Mouse (Mus musculus): ENCODE measurements around the gene Lrrc7. TPM values are rescaled to one million over a fixed set of nuclear protein-coding genes. Genes with fewer than 3 reads are reported as not detected.

Gene Lrrc7
- polyA plus RNA-seq, 1 experiment from 2014 or later = 0.08 TPM

DNA sequence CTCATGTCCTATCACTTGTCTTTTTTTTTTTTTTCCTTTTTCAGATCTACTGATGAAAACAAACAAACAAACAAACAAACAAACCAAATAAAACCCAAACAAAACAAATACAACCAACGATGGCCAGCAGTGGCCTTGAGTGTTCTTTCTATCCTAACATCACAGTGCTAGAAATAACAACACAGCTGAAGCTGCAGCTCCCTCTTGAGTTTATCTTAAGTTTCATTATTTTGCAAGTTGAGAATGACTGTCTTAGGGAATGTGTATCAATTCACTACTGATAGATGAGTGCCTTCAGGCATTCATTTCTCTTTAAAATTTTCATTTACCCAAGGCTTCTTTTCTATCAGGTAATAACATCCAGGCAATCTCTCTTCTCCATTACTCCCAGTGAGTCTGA is 291.1 kb downstream of the Lrrc7 start:
- Histone ChIP-seq H3K27me3 (replicated peaks) (no peaks in the 10 kb centered on the region), H3K27ac (ENCODE audit: poor library complexity, severe bottlenecking) (no peak overlapping the region), H3K4me3 (no peak overlapping the region), H3K36me3 (no peaks in the 10 kb centered on the region), H3K9ac (no peak overlapping the region), H3K9me3 (replicated peaks) (no peaks in the 10 kb centered on the region), H3K4me1 (replicated peaks) (no peaks in the 10 kb centered on the region), H3K4me2 (no peak overlapping the region)
- ATAC-seq (ENCODE audit: insufficient number of reproducible peaks, low FRiP score) = no peak
- WGBS = 42% methylated on average over 1 of the region's 1 CpGs

DNA sequence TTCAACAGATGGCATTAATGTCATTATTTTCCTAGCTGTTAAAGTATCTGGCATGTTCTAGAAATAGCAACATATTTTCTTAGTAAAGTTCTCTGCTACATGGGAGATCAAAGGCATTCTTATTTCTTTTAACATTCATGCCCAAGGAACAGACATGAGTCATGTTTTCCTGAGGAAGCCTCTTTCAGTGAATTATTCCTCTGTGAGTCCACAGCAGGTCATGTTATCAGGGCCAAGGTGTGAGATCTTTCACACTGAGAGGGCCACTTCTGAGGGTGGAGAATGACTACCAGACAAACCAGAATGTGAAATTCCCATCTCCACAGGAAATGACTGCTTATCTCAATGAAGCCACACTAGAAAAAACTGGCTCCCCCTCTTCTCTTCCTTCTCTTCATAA is 309.4 kb downstream of the Lrrc7 start:
- H3K9me3 ChIP-seq (replicated peaks) = no peaks in the 10 kb centered on the region
- H3K27ac ChIP-seq (ENCODE audit: poor library complexity, severe bottlenecking) = no peak overlapping the region
- H3K36me3 ChIP-seq = no peaks in the 10 kb centered on the region
- no peaks in the 10 kb centered on the region for H3K27me3 ChIP-seq (replicated peaks)
- no peak overlapping the region for H3K4me2 ChIP-seq
- H3K4me3 ChIP-seq = no peak overlapping the region
- H3K4me1 ChIP-seq (replicated peaks) = peaks cover 5% of the 10 kb centered on the region; the same call in 1 of the 2 replicates
- ATAC-seq (ENCODE audit: insufficient number of reproducible peaks, low FRiP score) = no peak; the same call in 1 of the 2 replicates
- H3K9ac ChIP-seq = no peak overlapping the region

DNA sequence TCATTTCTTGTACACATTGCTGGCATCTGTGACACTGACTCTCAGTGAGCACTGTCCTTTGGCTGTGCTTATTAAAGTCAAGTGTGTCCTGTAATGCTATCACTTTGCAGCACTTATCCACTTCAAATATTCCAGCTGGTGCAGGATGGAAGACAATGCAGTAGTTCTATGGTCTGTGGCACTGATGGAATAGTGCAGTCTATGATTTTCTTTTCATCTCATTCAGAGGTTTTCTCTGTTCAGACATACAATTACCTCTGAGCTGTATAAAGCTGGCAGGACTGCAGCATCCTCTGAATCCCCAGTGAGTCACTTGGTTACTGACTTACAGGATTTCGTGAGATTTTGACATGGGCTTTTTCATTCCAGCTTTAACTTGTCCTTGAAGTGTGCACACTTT is 314.3 kb downstream of the Lrrc7 start:
- H3K36me3 ChIP-seq = no peaks in the 10 kb centered on the region
- WGBS = 73% methylated on average over 1 of the region's 1 CpGs
- H3K4me3 ChIP-seq = no peak overlapping the region
- no peak for ATAC-seq (ENCODE audit: insufficient number of reproducible peaks, low FRiP score)
- H3K27me3 ChIP-seq (replicated peaks) = no peaks in the 10 kb centered on the region
- no peaks in the 10 kb centered on the region for H3K9me3 ChIP-seq (replicated peaks)
- no peak overlapping the region for H3K9ac ChIP-seq
- H3K4me1 ChIP-seq (replicated peaks) = peaks cover 2% of the 10 kb centered on the region; the same call in 1 of the 2 replicates
- H3K27ac ChIP-seq (ENCODE audit: poor library complexity, severe bottlenecking) = no peak overlapping the region
- no peak overlapping the region for H3K4me2 ChIP-seq

DNA sequence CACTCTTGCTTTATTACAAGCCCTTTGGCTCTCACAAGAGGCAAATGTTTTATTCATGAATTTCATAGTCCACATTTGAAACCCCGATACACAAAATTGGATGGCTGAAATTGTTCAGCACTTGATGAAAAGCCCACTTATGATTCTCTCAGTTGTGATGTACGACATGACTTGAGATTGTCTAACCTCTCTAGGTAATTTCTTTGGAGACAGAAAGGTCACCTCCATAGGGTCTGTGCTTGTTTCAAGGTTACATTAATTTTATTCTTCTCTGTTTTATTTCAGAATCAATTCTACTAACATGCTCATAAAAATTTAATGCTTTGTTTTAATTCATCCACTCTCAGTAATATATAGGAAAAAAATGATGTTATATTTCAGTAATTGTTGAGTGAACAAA is 351.4 kb downstream of the Lrrc7 start:
- H3K9me3 ChIP-seq (replicated peaks) = no peaks in the 10 kb centered on the region
- H3K27ac ChIP-seq (ENCODE audit: poor library complexity, severe bottlenecking) = no peak overlapping the region
- H3K4me2 ChIP-seq = no peak overlapping the region
- no peak overlapping the region for H3K4me3 ChIP-seq
- H3K27me3 ChIP-seq (replicated peaks) = no peaks in the 10 kb centered on the region
- H3K36me3 ChIP-seq = no peaks in the 10 kb centered on the region
- H3K9ac ChIP-seq = no peak overlapping the region
- no peak for ATAC-seq (ENCODE audit: insufficient number of reproducible peaks, low FRiP score)
- no peaks in the 10 kb centered on the region for H3K4me1 ChIP-seq (replicated peaks)
- WGBS = 68% methylated on average over 2 of the region's 2 CpGs

DNA sequence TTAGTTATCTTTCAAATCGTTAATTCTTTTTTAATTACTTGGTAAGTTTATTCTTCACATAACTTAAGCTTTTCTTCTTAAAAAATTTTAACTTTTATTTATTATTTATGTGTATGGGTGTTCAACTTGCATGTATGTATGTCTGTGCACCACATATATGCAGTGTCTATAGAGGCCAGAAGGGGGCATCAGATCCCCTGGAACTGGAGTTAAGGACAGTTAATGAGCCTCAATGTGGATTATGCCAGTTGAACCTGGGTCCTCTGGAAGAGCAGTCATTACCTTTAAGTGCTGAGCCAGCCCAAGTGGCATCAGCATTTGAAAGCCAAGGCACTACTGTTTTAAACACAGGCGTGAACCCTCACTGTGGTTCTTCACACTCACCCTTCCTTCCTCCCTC is 352.0 kb downstream of the Lrrc7 start:
- ATAC-seq (ENCODE audit: insufficient number of reproducible peaks, low FRiP score) = no peak
- WGBS = 6% methylated on average over 2 of the region's 2 CpGs
- Histone ChIP-seq H3K4me2 (no peak overlapping the region), H3K9ac (no peak overlapping the region), H3K36me3 (no peaks in the 10 kb centered on the region), H3K4me3 (no peak overlapping the region), H3K4me1 (replicated peaks) (no peaks in the 10 kb centered on the region), H3K9me3 (replicated peaks) (no peaks in the 10 kb centered on the region), H3K27me3 (replicated peaks) (no peaks in the 10 kb centered on the region), H3K27ac (ENCODE audit: poor library complexity, severe bottlenecking) (no peak overlapping the region)

DNA sequence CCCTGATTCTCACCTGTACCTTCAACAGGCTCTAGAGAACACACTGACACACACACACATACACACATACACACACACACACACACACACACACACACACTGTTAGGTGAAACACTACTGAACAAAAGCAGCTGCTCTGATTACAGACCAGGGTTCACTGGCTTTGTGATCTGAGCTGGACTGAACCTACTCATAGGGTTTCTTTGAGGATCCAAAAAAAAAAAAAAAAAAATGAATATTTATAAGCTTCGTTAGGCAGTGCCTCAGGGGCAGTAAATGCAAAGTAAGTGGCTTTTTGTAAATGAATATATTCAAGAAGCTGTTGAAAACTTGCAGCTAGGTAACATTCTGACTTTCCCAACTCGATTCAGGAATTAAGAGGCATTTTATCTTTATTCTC is 354.2 kb downstream of the Lrrc7 start:
- WGBS = 47% methylated on average over 2 of the region's 2 CpGs
- H3K36me3 ChIP-seq = no peaks in the 10 kb centered on the region

DNA sequence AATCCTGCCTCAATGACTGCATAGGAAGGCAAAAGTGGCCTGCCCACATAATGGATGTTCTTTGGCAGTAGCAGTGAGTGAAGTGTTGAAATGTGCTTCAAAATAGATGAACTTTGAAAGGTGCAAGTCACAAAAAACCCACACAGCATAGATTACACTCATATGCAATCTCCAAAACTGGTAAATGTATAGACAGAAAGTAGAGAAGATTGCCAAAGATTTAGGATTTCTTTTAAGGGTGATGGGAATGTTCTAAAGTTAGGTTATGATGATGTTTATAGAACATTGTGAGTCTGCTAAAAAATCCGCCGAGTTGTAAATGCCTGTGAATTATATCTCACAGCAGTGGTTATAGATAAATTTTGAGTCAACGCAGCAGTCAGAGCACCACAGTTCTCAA is 359.2 kb downstream of the Lrrc7 start:
- H3K9me3 ChIP-seq (replicated peaks) = no peaks in the 10 kb centered on the region
- no peak for ATAC-seq (ENCODE audit: insufficient number of reproducible peaks, low FRiP score)
- no peak overlapping the region for H3K9ac ChIP-seq
- no peak overlapping the region for H3K4me3 ChIP-seq
- no peaks in the 10 kb centered on the region for H3K4me1 ChIP-seq (replicated peaks)
- no peak overlapping the region for H3K4me2 ChIP-seq
- WGBS = 70% methylated on average over 3 of the region's 3 CpGs
- no peak overlapping the region for H3K27ac ChIP-seq (ENCODE audit: poor library complexity, severe bottlenecking)
- H3K36me3 ChIP-seq = no peaks in the 10 kb centered on the region
- H3K27me3 ChIP-seq (replicated peaks) = no peaks in the 10 kb centered on the region

More for the DNA sequence above, 354.2 kb downstream of the Lrrc7 start:
- Histone ChIP-seq H3K27ac (ENCODE audit: poor library complexity, severe bottlenecking) (no peak overlapping the region), H3K9ac (no peak overlapping the region), H3K4me1 (replicated peaks) (no peaks in the 10 kb centered on the region), H3K9me3 (replicated peaks) (no peaks in the 10 kb centered on the region), H3K27me3 (replicated peaks) (no peaks in the 10 kb centered on the region), H3K4me3 (no peak overlapping the region), H3K4me2 (no peak overlapping the region)
- no peak for ATAC-seq (ENCODE audit: insufficient number of reproducible peaks, low FRiP score)

DNA sequence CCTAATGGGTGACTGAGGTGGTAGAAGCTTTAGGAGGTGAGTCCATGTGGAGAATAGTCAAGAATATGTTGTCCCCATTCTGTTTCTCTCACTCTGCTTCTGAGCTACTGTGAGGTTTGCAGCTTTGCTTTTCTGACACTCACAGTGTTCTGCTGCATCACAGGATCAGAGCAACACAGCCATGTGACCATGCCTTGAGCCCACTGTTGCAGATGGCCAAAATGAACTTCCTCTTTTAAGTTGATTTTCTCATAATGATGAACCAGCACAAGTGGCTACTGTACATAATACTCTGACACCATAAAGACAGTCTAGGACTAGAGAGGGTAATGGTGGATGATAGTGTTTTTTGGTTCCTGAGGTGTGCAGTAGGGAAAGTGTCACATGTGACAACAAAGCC is 366.6 kb downstream of the Lrrc7 start:
- no peak overlapping the region for H3K27ac ChIP-seq (ENCODE audit: poor library complexity, severe bottlenecking)
- H3K4me3 ChIP-seq = no peak overlapping the region
- H3K4me1 ChIP-seq (replicated peaks) = no peaks in the 10 kb centered on the region
- no peaks in the 10 kb centered on the region for H3K36me3 ChIP-seq
- no peaks in the 10 kb centered on the region for H3K27me3 ChIP-seq (replicated peaks)
- H3K9me3 ChIP-seq (replicated peaks) = no peaks in the 10 kb centered on the region
- no peak for ATAC-seq (ENCODE audit: insufficient number of reproducible peaks, low FRiP score)
- H3K9ac ChIP-seq = no peak overlapping the region
- no peak overlapping the region for H3K4me2 ChIP-seq

DNA sequence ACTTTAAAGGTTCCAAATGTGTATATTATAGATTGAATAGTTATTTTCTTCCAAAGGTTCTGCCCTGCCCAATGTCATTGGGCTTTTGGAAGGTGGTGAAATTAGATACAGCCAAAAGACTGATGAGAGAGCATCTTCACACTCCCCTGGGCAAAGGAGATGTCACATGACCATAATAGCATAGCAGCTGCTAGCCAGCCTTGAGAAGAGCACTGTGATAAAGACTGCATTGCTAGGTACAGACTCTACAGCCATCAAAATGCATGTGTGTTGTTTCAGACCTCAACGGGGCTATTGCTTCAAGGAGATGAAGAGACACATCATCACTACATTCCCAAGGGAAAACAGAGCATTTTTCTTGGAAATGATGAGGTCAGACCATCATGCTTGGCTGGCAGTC is 368.8 kb downstream of the Lrrc7 start:
- 54% methylated on average over 1 of the region's 1 CpGs for WGBS
- no peak overlapping the region for H3K9ac ChIP-seq
- H3K4me3 ChIP-seq = no peak overlapping the region
- H3K27ac ChIP-seq (ENCODE audit: poor library complexity, severe bottlenecking) = no peak overlapping the region
- no peaks in the 10 kb centered on the region for H3K27me3 ChIP-seq (replicated peaks)
- H3K4me1 ChIP-seq (replicated peaks) = no peaks in the 10 kb centered on the region
- ATAC-seq (ENCODE audit: insufficient number of reproducible peaks, low FRiP score) = no peak
- no peak overlapping the region for H3K4me2 ChIP-seq
- no peaks in the 10 kb centered on the region for H3K9me3 ChIP-seq (replicated peaks)
- H3K36me3 ChIP-seq = no peaks in the 10 kb centered on the region

DNA sequence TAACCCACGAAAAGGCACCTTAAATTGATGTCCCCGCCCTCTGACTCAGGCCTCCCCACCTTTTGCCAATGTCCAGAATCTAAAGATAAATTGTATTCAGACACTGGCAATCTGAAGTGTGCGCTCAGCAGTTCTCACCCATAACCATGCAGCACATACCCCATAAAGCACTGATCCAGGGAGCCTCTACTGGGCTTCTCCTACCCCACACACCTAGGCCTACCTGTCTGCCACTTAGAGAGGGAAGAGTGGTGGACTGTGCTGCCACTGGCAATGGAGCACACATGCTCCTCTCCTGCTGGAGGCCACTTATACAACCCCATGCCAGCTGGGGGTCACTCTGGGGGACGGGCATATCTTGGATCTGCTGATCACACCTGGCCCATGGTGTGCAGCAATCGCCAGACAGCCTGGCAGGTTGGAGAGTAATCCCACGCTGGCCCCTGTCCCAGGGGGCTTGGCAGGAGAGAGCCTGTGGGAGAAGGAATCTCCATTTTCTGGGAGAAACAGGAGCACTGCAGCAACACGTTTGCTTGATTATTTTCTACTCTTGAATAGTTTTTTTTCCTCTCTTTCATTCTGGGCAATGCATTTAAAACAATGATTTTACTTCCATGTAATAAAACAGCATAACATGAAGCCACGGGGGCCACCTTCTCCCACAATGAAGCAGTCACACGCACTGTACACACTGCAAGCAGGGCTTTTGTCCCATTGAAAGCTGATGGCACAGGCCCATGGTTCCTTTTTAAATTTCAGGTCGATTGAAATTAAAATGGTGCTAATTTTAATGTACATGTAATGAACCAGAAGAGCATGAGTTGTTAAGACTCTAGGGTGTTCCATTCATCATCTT is 386.9 kb downstream of the Lrrc7 start:
- Histone ChIP-seq H3K36me3 (no peaks in the 10 kb centered on the region), H3K9me3 (replicated peaks) (no peaks in the 10 kb centered on the region), H3K27ac (ENCODE audit: poor library complexity, severe bottlenecking) (no peak overlapping the region), H3K4me1 (replicated peaks) (no peaks in the 10 kb centered on the region), H3K4me3 (no peak overlapping the region), H3K4me2 (no peak overlapping the region), H3K27me3 (replicated peaks) (no peaks in the 10 kb centered on the region), H3K9ac (no peak overlapping the region)
- 74% methylated on average over 10 of the region's 10 CpGs for WGBS
- ATAC-seq (ENCODE audit: insufficient number of reproducible peaks, low FRiP score) = no peak

DNA sequence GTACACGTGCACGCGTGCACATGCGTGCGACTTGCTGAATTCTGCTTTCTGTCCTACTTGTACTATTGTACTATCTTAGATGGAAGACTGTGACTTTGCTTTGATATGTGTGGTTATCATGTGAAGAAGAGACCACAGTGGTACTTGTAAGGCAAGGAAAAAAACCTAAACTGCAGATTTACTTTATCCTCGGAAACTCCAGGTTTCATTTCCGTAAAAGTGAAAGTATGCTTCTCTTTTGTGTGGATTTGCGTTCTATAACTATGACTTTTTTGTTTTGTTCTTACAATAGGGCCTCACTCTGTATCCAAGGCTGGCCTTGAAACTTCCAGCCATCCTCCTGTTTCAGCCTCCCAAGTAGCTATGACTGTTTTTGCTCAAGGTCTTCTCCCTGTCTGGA is 392.8 kb downstream of the Lrrc7 start:
- no peak overlapping the region for H3K27ac ChIP-seq (ENCODE audit: poor library complexity, severe bottlenecking)
- H3K27me3 ChIP-seq (replicated peaks) = no peaks in the 10 kb centered on the region
- no peak overlapping the region for H3K4me3 ChIP-seq
- no peak for ATAC-seq (ENCODE audit: insufficient number of reproducible peaks, low FRiP score)
- no peak overlapping the region for H3K4me2 ChIP-seq
- no peaks in the 10 kb centered on the region for H3K9me3 ChIP-seq (replicated peaks)
- H3K36me3 ChIP-seq = no peaks in the 10 kb centered on the region
- H3K9ac ChIP-seq = no peak overlapping the region
- no peaks in the 10 kb centered on the region for H3K4me1 ChIP-seq (replicated peaks)
- WGBS = 91% methylated on average over 8 of the region's 8 CpGs

DNA sequence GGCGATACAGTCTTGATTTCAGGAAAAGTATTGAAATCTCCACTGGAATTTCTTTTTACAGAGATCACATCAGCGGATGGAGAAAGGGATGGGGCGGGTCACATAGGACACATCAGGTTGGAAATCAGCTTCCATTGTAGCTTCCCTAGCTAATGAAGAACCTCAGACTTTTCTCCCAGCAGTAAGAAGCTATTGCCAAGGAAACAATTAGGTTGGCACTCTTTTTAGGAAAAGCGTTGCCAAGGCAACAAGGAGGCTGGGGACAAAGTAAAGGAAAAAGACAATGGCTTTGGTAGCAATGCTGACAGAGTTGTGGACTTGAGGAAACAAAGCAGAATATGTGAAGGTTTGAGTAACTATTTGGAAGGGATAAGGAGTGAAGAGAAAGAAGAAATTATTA is 393.6 kb downstream of the Lrrc7 start:
- no peaks in the 10 kb centered on the region for H3K9me3 ChIP-seq (replicated peaks)
- H3K36me3 ChIP-seq = no peaks in the 10 kb centered on the region
- ATAC-seq (ENCODE audit: insufficient number of reproducible peaks, low FRiP score) = no peak
- H3K27ac ChIP-seq (ENCODE audit: poor library complexity, severe bottlenecking) = no peak overlapping the region
- no peak overlapping the region for H3K4me3 ChIP-seq
- no peak overlapping the region for H3K9ac ChIP-seq
- H3K27me3 ChIP-seq (replicated peaks) = no peaks in the 10 kb centered on the region
- H3K4me2 ChIP-seq = no peak overlapping the region
- WGBS = 74% methylated on average over 4 of the region's 4 CpGs
- H3K4me1 ChIP-seq (replicated peaks) = no peaks in the 10 kb centered on the region

Measured in heart, embryonic 12.5 days (tissue).